Mouse (Mus musculus) kidney, postnatal 25 days (tissue): ENCODE results near the gene Avil.
A peak's percentile ranks its signal among the peaks of the same experiment; 100 is the strongest.
"Not testable (repeated sequence)": the region's sequence is repeated elsewhere in the genome, so short reads cannot be mapped to it uniquely, and the experiment has no call there.

Experiments
- DNase-seq, 2 experiments: peaks; one replicate each; pipeline ENCODE4 v3.0.0; 2021; ENCODE audit warnings: mixed read lengths in 2 of 2

Gene Avil

GRCm38 (mm10) chr10:127059968-127060916 lies 59.7 kb downstream of the Avil start, which contains the start of gene March9:
Gene March9, minus strand, starts transcription at chr10:127060184.
- DNase-seq: peak; percentile 85 to 95

- DNase-seq: peak in 1 of 2 experiments; percentile 30
Measured at GRCm38 (mm10) chr10:127061085-127061484, 60.6 kb downstream of the Avil start.

- no peak for DNase-seq
Measured at GRCm38 (mm10) chr10:127061513-127061912, 61.0 kb downstream of the Avil start.

GRCm38 (mm10) chr10:127062101-127062500 lies 61.6 kb downstream of the Avil start:
- not testable (repeated sequence) for DNase-seq

- no peak for DNase-seq
Measured at GRCm38 (mm10) chr10:127062503-127062902, 62.0 kb downstream of the Avil start.

- peak; percentile 98 to 99 for DNase-seq
Measured at GRCm38 (mm10) chr10:127063239-127063872, 62.8 kb downstream of the Avil start, which contains the start of gene Cdk4. Gene Cdk4, plus strand, starts transcription at chr10:127063534.

- peak in 1 of 2 experiments; percentile 50 for DNase-seq
Measured at GRCm38 (mm10) chr10:127063913-127064870, 63.7 kb downstream of the Avil start.

GRCm38 (mm10) chr10:127065981-127066380 lies 65.5 kb downstream of the Avil start:
- DNase-seq: peak in 1 of 2 experiments; percentile 73

- no peak for DNase-seq
Measured at GRCm38 (mm10) chr10:127066519-127067018, 66.1 kb downstream of the Avil start.

GRCm38 (mm10) chr10:127068360-127069038 lies 68.0 kb downstream of the Avil start:
- no peak for DNase-seq

- no peak for DNase-seq
Measured at GRCm38 (mm10) chr10:127069281-127070189, 69.0 kb downstream of the Avil start.
